Mouse (Mus musculus) thymus, postnatal 0 days (tissue): ENCODE results near the gene Ficd. TPM values are rescaled to one million over a fixed set of nuclear protein-coding genes. Genes with fewer than 3 reads are reported as not detected.

Source experiments
- DNase-seq: peaks from one replicate; pipeline ENCODE4 v3.0.0-alpha.2; 2015; ENCODE audit warnings: low spot score
- polyA plus RNA-seq: library from polyadenylated mRNA; unstranded; fragments of >200 nt; fragmentation: Nextera tagmentation; extraction: Ambion mirVana; gene quantifications from 2 replicates; pipeline ENCODE4 v1.2.1, GENCODE M21; 2015

Gene Ficd
- polyA plus RNA-seq, 1 experiment from 2014 or later = 6.0 TPM

GRCm38 (mm10) chr5:113728691-113729090 is 6.9 kb upstream of the Ficd start:
- DNase-seq = no peak

GRCm38 (mm10) chr5:113730641-113731121 is 4.9 kb upstream of the Ficd start:
- DNase-seq = no peak

- no peak for DNase-seq
Observed at GRCm38 (mm10) chr5:113731174-113731573, 4.4 kb upstream of the Ficd start.

- peak; percentile 43 for DNase-seq
Observed at GRCm38 (mm10) chr5:113732182-113732581, 3.4 kb upstream of the Ficd start.

GRCm38 (mm10) chr5:113734376-113734775 is 1.2 kb upstream of the Ficd start:
- DNase-seq = no peak

GRCm38 (mm10) chr5:113735023-113735344 is 619 bp upstream of the Ficd start:
- DNase-seq = no peak

- DNase-seq = no peak
Observed at GRCm38 (mm10) chr5:113736113-113736502, 505 bp downstream of the Ficd start.

- DNase-seq = no peak
Observed at GRCm38 (mm10) chr5:113736522-113737164, 1.0 kb downstream of the Ficd start.

GRCm38 (mm10) chr5:113737607-113738237 is 2.1 kb downstream of the Ficd start:
- DNase-seq = no peak

- DNase-seq = no peak
Observed at GRCm38 (mm10) chr5:113747629-113748028, 12.0 kb downstream of the Ficd start.

GRCm38 (mm10) chr5:113748556-113749331 is 13.1 kb downstream of the Ficd start:
- no peak for DNase-seq

- no peak for DNase-seq
Observed at GRCm38 (mm10) chr5:113751521-113752157, 16.0 kb downstream of the Ficd start.

GRCm38 (mm10) chr5:113755347-113756030 is 19.9 kb downstream of the Ficd start:
- DNase-seq = no peak

GRCm38 (mm10) chr5:113761585-113761984 is 26.0 kb downstream of the Ficd start:
- no peak for DNase-seq

GRCm38 (mm10) chr5:113764426-113764825 is 28.8 kb downstream of the Ficd start:
- DNase-seq = no peak

- DNase-seq = no peak
Observed at GRCm38 (mm10) chr5:113765641-113766526, 30.3 kb downstream of the Ficd start.

GRCm38 (mm10) chr5:113768806-113769205 is 33.2 kb downstream of the Ficd start:
- DNase-seq = no peak

- peak; percentile 91 for DNase-seq
Observed at GRCm38 (mm10) chr5:113771213-113772162, 35.9 kb downstream of the Ficd start.

- DNase-seq = peak; percentile 96
Observed at GRCm38 (mm10) chr5:113772450-113772895, 36.9 kb downstream of the Ficd start, which contains the start of the genes Sart3 and Iscu. Sart3 (minus strand) TSS chr5:113772510. Iscu (plus strand) TSS chr5:113772748.
